Mouse (Mus musculus) testis, postnatal 14 days (tissue): ENCODE results near the gene Tubg2.
"Not testable (repeated sequence)": the region's sequence is repeated elsewhere in the genome, so short reads cannot be mapped to it uniquely, and the experiment has no call there.

Experiments used
- DNase-seq: peaks from one replicate; pipeline ENCODE4 v3.0.0; 2021; ENCODE audit warnings: low spot score

Gene Tubg2

GRCm38 (mm10) chr11:101138536-101139181, 17.0 kb upstream of the Tubg2 start:
- DNase-seq = no peak

DNA sequence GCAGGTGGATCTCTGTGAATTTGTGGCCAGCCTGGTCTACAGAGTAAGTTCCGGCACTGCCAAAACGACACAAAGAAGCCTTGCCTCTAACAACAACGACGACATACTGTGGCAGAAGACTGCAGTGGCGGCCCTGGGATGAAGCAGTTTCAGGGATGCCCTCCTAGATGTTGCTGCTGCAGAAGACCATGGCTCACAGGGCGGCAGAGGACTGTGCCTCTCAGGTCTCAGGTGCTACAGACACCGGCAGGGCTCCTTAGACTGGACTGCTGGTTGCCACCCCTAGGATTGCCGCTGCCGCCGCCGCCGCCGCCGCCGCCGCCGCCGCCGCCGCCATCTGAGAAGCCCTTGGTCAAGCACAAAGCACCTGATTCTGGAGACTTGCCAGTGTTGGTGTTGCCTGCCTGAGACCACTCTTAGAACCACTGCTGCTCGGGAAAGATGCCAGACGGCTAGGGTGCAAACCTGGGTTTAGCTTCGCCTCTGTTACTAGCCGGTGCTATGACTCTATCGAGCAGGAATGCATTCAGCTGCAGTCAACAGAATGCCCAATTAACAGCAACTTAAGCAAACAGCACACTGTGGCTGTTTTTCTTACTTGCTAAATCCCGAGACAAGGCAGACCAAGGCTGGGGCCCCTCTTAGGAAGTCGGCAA, 15.4 kb upstream of the Tubg2 start:
- no peak for DNase-seq

GRCm38 (mm10) chr11:101141088-101141487, 14.6 kb upstream of the Tubg2 start:
- no peak for DNase-seq

GRCm38 (mm10) chr11:101142215-101142967, 13.3 kb upstream of the Tubg2 start:
- DNase-seq = no peak

- DNase-seq = peak; percentile 61
These were observed 12.1 kb upstream of the Tubg2 start for GRCm38 (mm10) chr11:101143338-101144225.

GRCm38 (mm10) chr11:101146377-101146776, 9.3 kb upstream of the Tubg2 start:
- no peak for DNase-seq

DNA sequence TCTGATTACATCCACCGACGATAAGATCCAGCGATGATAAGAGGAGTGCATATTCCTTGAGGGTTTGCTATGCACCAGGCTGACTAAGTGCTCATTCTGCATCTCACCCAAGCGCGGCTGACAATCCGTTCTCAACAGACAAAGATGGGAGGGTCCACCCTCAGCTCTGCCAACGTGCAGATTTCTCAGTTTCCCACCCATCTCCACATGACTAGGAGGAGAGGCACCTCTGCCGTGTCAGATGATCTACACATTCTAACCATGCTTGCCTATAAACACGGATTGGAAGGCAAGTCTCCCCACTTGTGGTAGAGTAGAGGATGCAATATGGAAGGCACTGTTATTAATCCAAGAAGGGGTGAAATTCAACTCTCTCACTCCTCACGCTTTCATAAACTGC, 7.0 kb upstream of the Tubg2 start:
- DNase-seq = no peak

GRCm38 (mm10) chr11:101149178-101150105, 6.3 kb upstream of the Tubg2 start:
- no peak for DNase-seq

GRCm38 (mm10) chr11:101151063-101151462, 4.6 kb upstream of the Tubg2 start:
- no peak for DNase-seq

DNA sequence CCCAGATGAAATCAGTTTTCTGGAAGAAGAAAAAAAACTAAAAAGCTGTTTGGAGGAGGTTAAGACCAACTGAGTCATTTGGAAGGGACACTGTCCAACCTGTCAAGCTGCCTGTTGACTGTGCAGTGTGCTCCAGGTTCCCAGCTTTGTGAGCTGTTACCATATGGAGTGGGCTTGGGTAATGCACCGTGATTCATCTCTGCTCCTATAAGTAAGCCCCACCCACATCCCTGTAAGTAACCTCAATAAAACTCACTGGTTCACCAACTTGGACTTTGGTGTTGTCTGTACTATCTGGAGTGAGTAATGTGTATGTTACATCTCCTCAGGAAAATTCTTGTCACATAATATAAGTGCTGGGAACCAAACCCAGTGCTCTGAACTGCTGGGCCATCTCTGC, 2.9 kb upstream of the Tubg2 start:
- no peak for DNase-seq

DNA sequence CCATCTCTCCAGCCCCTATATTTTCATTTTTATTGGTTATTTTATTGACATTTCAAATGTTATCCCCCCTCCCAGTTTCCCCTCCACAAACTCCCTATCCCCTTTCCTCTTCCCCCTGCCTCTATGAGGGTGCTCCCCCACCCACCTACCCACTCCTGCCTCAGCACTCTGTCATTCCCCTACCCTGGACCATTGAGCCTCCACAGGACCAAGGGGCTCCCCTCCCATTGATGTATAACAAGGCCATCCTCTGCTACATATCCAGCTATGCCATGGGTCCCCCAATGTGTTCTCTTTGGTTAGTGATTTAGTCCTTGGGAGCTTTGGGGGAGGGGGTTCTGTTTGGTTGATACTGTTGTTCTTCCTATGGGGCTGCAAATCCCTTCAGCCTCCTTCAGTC, 1.1 kb upstream of the Tubg2 start:
- DNase-seq = no peak

GRCm38 (mm10) chr11:101155151-101155550, 556 bp upstream of the Tubg2 start:
- no peak for DNase-seq

GRCm38 (mm10) chr11:101160151-101160550, 4.4 kb downstream of the Tubg2 start:
- DNase-seq = not testable (repeated sequence)

GRCm38 (mm10) chr11:101160981-101161505, 5.3 kb downstream of the Tubg2 start:
- DNase-seq = not testable (repeated sequence)

GRCm38 (mm10) chr11:101161551-101161950, 5.8 kb downstream of the Tubg2 start:
- DNase-seq = no peak

- DNase-seq = no peak
These were observed 6.6 kb downstream of the Tubg2 start for GRCm38 (mm10) chr11:101162301-101162700.

DNA sequence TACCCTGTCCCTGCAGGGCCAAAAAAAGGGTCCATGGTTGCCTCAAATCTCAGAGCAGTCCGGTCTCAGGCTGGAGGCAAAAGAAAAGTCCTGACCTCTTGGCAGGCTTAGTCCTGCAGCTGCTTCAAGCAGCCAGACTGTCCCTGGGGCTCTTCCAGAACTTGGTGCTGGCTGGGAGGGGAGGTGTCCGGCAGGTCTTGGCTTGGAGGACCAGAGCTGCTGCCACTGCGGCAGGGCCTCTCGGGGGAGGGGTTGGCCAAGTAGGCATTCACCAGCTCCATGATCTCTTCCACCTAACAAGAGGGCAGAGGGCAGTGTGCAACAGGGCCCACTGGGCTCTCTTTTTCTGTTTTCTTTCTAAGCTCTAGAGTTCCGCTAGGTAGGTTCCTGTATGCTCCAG, 7.1 kb downstream of the Tubg2 start:
- DNase-seq = peak; percentile 73

- DNase-seq = no peak
These were observed 8.0 kb downstream of the Tubg2 start for GRCm38 (mm10) chr11:101163476-101164350.

GRCm38 (mm10) chr11:101164351-101164665, 8.6 kb downstream of the Tubg2 start:
- no peak for DNase-seq
